ENCODE assay signal across 8 mouse cellular contexts in the genomic region with DNA sequence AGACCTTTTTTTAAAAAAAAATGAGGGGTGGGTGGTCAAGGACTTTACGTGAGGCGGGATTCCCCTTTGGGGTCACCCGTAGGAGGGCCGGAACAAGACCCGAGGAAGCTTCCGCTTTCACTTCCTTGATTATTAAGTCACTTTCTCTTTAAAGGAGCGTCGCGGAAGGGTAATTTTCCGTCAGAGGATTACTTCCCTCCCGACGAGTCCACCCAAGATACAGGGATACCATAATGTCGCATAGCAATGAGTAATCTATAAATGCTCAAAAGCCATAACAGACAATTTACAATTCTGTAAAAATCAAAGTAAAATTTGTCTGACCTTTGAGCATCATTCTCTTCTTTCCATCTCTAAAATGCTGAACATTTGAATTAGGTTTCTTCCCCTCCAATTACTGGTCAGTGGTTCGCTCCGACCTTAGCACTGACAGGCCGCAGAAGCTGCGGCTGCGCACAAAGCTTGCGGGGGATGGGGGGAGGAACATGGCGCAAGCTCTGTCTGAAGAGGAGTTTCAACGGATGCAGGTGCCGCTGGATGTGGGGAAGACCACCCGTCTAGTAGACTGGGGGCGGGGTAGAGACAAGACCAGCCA. TPM values are rescaled to one million over a fixed set of nuclear protein-coding genes. Genes with fewer than 3 reads are reported as not detected.
DNase-seq lines count a peak whose midpoint lies in the region; ATAC-seq and TF ChIP-seq lines count a peak whose summit lies in the region.

A gene (plus strand): TSS at position 224 of the 595 bp plus-strand sequence.

- H3K4me1 ChIP-seq in cerebellum, adult 2 months (ENCODE audit: control insufficient read depth, insufficient read depth, low read length) = no peaks in the 10 kb centered on the region
- H3K4me1 ChIP-seq in lung, embryonic 16.5 days (replicated peaks; ENCODE audit: control insufficient read depth, insufficient read depth, low read length) = peaks cover 2% of the 10 kb centered on the region; the same call in 1 of the 2 replicates

- no peaks in the 10 kb centered on the region for H3K36me3 ChIP-seq in lung, embryonic 16.5 days (ENCODE audit: control insufficient read depth, insufficient read depth, low read length)

- no peaks in the 10 kb centered on the region for H3K9me3 ChIP-seq in lung, embryonic 16.5 days (ENCODE audit: control insufficient read depth, low read length)

- DNase-seq in MEL-GATA-1-ER (ENCODE audit: extremely low read depth, low read depth) = peak; percentile 99
- DNase-seq in cerebellum, adult 2 months = peak; percentile 71 to 81
- DNase-seq in forelimb bud, embryonic 11.5 days (ENCODE audit: low read depth, low spot score) = peak; percentile 78
- DNase-seq in layer of hippocampus, adult 9-10 months (ENCODE audit: low spot score) = peak; percentile 65
- peak; percentile 65 for DNase-seq in ovary, postnatal 36 days (ENCODE audit: low spot score)
- peak; percentile 77 for DNase-seq in thymus, postnatal 25 days

- H3K9ac ChIP-seq in lung, embryonic 16.5 days (ENCODE audit: low read length) = peak within 1 kb of the TSS; percentile 71

- no peak within 1 kb of the TSS; the same call in 1 of the 2 replicates for H3K27ac ChIP-seq in cerebellum, adult 2 months (ENCODE audit: insufficient read depth, low read length)
- H3K27ac ChIP-seq in lung, embryonic 16.5 days (ENCODE audit: low read length) = peak within 1 kb of the TSS; percentile 31; the same call in 1 of the 2 replicates

- H3K27me3 ChIP-seq in cerebellum, adult 2 months (ENCODE audit: control insufficient read depth, insufficient read depth, low read length) = no peaks in the 10 kb centered on the region
- H3K27me3 ChIP-seq in lung, embryonic 16.5 days (ENCODE audit: control insufficient read depth, insufficient read depth, low read depth, low read length) = no peaks in the 10 kb centered on the region

- TF ChIP-seq POLR2A in cerebellum, adult 2 months (IDR thresholded peaks at IDR 0.05; ENCODE audit: borderline replicate concordance, insufficient read depth, low read length) = peak; percentile 59; the same call in 1 of the 2 replicates

- 5% methylated on average over 24 of the region's 24 CpGs for WGBS in cerebellum, adult 2 months
- 13% methylated on average over 24 of the region's 24 CpGs for WGBS in lung, embryonic 16.5 days

- H3K4me2 ChIP-seq in lung, embryonic 16.5 days (ENCODE audit: low read depth, low read length) = peak within 1 kb of the TSS; percentile 70

- peak within 1 kb of the TSS; percentile 97 for H3K4me3 ChIP-seq in cerebellum, adult 2 months (replicated peaks; ENCODE audit: insufficient read depth, low read depth, low read length)
- peak within 1 kb of the TSS; percentile 69 for H3K4me3 ChIP-seq in lung, embryonic 16.5 days (ENCODE audit: low read length)

- ATAC-seq in hematopoietic stem cell, adult 5-6 weeks (replicated peaks in 1 of 2; ENCODE audit: insufficient read depth in 1 of 2, low FRiP score in 2 of 2, low TSS enrichment in 1 of 2, low read depth in 1 of 2, poor library complexity in 2 of 2, severe bottlenecking in 2 of 2) = peak; percentile 85 to 96
- peak; percentile 93 for ATAC-seq in lung, embryonic 16.5 days (ENCODE audit: low read depth)

- no peak for TF ChIP-seq CTCF in cerebellum, adult 2 months (IDR thresholded peaks at IDR 0.05; ENCODE audit: borderline replicate concordance, insufficient read depth, low read depth, low read length)

RNA-seq across cellular contexts. Expression of the gene that starts here (rescaled TPM):
- polyA plus RNA-seq in cerebellum, adult 2 months (2012; rRNA removed) = 110 TPM in 2 replicates
- total RNA-seq in hematopoietic stem cell, adult 5-6 weeks (2017) = 48.4 TPM in 2 replicates
- polyA plus RNA-seq in lung, embryonic 16.5 days (2015; fragmentation: Nextera tagmentation; extraction: Ambion mirVana) = 41.9 and 44.0 TPM in 2 replicates
